Mouse (Mus musculus) liver, embryonic 12.5 days (tissue): Measurements from ENCODE around the gene Dhrs2. TPM values are rescaled to one million over a fixed set of nuclear protein-coding genes. Genes with fewer than 3 reads are reported as not detected.

Source experiments
- ATAC-seq: fragments of 200-750 bp; cut with Nextera tagmentation; 2 replicates; pipeline ENCODE4 v1.8.0; 2017; ENCODE audit warnings: moderate number of reproducible peaks, mild to moderate bottlenecking, moderate library complexity
- H3K27ac ChIP-seq: fragments of 300-500 bp; sonication (generic); 2 replicates; pipeline ENCODE4 v1.5.1; 2016; ENCODE audit warnings: mild to moderate bottlenecking
- H3K27me3 ChIP-seq: fragments of 300-500 bp; sonication (generic); replicated peaks from 2 replicates; pipeline ENCODE4 v1.6.1; 2016; ENCODE audit warnings: mild to moderate bottlenecking, moderate library complexity
- H3K36me3 ChIP-seq: fragments of 300-500 bp; sonication (generic); 2 replicates; pipeline ENCODE4 v1.6.1; 2016; ENCODE audit warnings: mild to moderate bottlenecking, moderate library complexity
- H3K4me1 ChIP-seq: fragments of 300-500 bp; sonication (generic); 2 replicates; pipeline ENCODE4 v1.6.1; 2016
- H3K4me2 ChIP-seq: fragments of 300-500 bp; sonication (generic); 2 replicates; pipeline ENCODE4 v1.6.1; 2016; ENCODE audit warnings: mild to moderate bottlenecking, moderate library complexity
- H3K4me3 ChIP-seq: fragments of 300-500 bp; sonication (generic); 2 replicates; pipeline ENCODE4 v1.5.1; 2016; ENCODE audit warnings: mild to moderate bottlenecking, moderate library complexity
- H3K9ac ChIP-seq: fragments of 300-500 bp; sonication (generic); 2 replicates; pipeline ENCODE4 v1.6.1; 2016; ENCODE audit warnings: mild to moderate bottlenecking, moderate library complexity
- H3K9me3 ChIP-seq: fragments of 300-500 bp; sonication (generic); replicated peaks from 2 replicates; pipeline ENCODE4 v1.6.1; 2016; ENCODE audit warnings: mild to moderate bottlenecking, moderate library complexity
- WGBS: fragments of 180-500 bp; shearing (Covaris S2); methylation state at CpG from one replicate; pipeline ENCODE4 v1.1.7; 2016; ENCODE audit not compliant: insufficient replicate concordance; 5-methylcytosine and 5-hydroxymethylcytosine counted together
- polyA plus RNA-seq: library from polyadenylated mRNA; unstranded; fragments of >200 nt; fragmentation: Nextera tagmentation; extraction: Ambion mirVana; gene quantifications from 2 replicates; pipeline ENCODE4 v1.2.1, GENCODE M21; 2016

The Dhrs2 gene
- polyA plus RNA-seq, 1 experiment from 2014 or later: not detected

DNA sequence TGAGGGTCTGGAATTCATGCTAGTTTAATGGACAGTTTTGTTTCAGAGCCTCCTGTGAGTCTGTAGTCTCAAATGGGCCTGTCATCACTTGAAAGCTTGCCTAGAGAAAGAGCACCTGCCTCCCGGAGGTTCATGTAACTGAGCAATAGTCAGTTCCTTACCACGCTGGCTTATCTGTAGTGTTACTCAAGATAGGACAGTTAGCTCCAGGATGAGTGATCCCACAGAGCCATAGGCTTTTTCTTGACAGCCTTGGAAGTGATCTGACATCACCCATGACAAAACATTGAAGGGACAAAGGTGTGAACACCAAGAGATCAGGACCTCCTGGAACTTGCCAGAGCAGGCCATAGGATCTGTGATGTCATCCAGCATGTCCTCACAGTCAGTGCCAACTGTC lies 23.6 kb upstream of the Dhrs2 start:
- H3K4me1 ChIP-seq: no peaks in the 10 kb centered on the region
- no peak overlapping the region for H3K27ac ChIP-seq
- no peak for ATAC-seq
- no peak overlapping the region for H3K9ac ChIP-seq
- H3K36me3 ChIP-seq: no peaks in the 10 kb centered on the region
- H3K4me2 ChIP-seq: no peak overlapping the region
- peaks cover 6% of the 10 kb centered on the region for H3K27me3 ChIP-seq
- 62% methylated on average over 2 of the region's 2 CpGs for WGBS
- no peaks in the 10 kb centered on the region for H3K9me3 ChIP-seq
- H3K4me3 ChIP-seq: no peak overlapping the region

DNA sequence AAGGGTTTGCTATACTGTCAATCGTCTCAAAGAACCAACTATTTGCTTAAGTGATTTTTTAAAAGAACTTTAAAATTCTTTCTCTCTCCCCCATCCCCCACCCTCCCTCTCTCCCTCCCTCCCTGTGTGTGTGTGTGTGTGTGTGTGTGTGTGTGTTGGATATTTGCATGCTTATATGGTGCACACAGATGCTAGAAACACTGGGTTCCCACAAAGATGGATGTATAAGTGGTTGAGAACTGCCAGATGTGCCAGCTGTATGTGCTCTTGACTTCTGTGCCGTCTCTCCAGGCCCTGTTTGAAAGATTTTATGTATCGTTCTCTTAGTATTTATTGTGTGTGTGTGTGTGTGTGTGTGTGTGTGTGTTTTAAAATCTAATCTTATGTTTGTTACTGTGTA lies 17.3 kb upstream of the Dhrs2 start:
- Histone ChIP-seq H3K36me3 (no peaks in the 10 kb centered on the region), H3K27ac (no peak overlapping the region), H3K4me3 (no peak overlapping the region), H3K9me3 (no peaks in the 10 kb centered on the region), H3K4me2 (no peak overlapping the region), H3K9ac (no peak overlapping the region), H3K27me3 (0 out of 2 replicates have a peak, but pooled peaks cover 7% of the 10 kb centered on the region), H3K4me1 (no peaks in the 10 kb centered on the region)
- 67% methylated on average over 3 of the region's 3 CpGs for WGBS
- no peak for ATAC-seq

DNA sequence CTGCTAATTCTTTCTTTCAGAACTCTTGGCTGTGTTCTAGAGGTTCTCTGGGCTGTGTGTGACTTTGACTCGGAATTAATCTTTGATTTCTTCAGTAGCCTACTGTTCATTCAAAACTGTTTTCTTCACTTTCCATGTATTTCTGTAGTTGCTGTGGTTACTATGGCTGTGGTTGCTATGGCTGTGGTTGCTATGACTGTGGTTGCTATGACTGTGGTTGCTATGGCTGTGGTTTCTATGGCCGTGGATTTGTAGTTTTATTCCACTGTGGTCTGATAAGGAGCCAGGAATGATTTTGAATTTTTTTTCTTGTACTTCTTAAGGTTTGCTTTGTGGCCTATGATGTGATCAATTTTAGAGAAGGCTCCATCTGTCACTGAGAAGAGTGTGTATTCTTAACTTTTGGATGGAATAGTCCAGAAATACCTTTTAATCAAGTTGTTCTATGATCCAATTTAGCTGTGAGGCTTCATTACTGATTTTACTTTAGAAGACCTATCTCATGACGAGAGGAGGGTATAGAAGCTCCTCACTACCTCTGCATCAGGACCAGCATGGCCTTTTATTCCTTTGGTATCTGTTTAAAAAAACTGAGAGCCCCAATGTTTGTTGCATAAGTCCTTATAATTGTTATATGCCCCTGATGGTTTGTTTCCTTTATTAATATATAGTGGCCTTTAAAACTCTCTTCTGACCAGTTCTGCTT lies 16.6 kb upstream of the Dhrs2 start:
- 33% methylated on average over 3 of the region's 3 CpGs for WGBS

DNA sequence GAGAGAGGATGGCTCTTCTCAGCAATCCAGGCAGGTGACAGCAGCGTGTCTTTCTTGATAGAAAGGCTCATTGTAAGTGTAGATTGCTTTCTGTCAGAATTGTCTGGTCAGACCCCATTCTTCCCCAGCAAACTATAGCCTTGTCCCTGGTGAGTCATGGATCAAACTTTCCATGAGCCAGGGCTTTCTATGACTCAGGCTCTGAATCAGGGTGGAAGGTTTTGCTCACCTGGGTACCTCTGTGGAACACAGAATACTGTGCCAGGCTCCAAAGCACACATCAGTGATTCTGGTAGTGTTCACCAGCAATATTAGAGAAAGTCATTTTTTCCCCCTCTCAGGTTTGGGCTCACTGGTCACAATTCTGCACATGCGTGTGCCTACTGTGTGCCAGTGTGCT lies 13.5 kb upstream of the Dhrs2 start:
- no peaks in the 10 kb centered on the region for H3K9me3 ChIP-seq
- no peaks in the 10 kb centered on the region for H3K36me3 ChIP-seq
- 66% methylated on average over 2 of the region's 2 CpGs for WGBS
- H3K27me3 ChIP-seq: peaks cover 7% of the 10 kb centered on the region; the same call in 1 of the 2 replicates
- H3K4me3 ChIP-seq: no peak overlapping the region
- no peak for ATAC-seq
- H3K27ac ChIP-seq: no peak overlapping the region
- H3K9ac ChIP-seq: no peak overlapping the region
- no peaks in the 10 kb centered on the region for H3K4me1 ChIP-seq
- no peak overlapping the region for H3K4me2 ChIP-seq

More for the DNA sequence above, 16.6 kb upstream of the Dhrs2 start:
- 0 out of 2 replicates have a peak, but pooled peaks cover 7% of the 10 kb centered on the region for H3K27me3 ChIP-seq
- ATAC-seq: no peak
- no peaks in the 10 kb centered on the region for H3K4me1 ChIP-seq
- no peak overlapping the region for H3K9ac ChIP-seq
- H3K27ac ChIP-seq: no peak overlapping the region
- H3K9me3 ChIP-seq: no peaks in the 10 kb centered on the region
- H3K4me3 ChIP-seq: no peak overlapping the region
- no peaks in the 10 kb centered on the region for H3K36me3 ChIP-seq
- H3K4me2 ChIP-seq: no peak overlapping the region

DNA sequence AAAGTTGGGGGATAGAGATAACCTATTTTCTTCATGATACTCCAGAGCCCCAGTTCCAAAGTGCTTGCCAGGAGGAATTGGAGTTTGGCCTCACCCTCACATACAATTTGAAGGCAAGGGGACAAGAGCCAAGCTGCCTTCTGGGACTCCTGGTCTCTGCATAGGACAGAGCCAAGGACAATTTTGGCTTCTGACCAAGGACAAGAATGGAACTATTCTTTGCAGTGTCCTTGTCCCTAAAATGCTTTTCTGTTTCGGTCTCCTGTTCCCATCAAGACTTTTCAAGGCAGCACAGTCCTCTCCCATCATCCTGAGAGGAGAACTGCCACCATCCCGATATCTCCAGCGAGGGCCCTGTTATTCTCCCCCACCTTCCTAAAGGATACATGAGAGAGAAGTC lies 8.2 kb upstream of the Dhrs2 start:
- no peaks in the 10 kb centered on the region for H3K9me3 ChIP-seq
- 83% methylated on average over 3 of the region's 3 CpGs for WGBS
- H3K27ac ChIP-seq: no peak overlapping the region
- no peak overlapping the region for H3K4me3 ChIP-seq
- H3K27me3 ChIP-seq: peaks cover under 1% of the 10 kb centered on the region; the same call in 1 of the 2 replicates
- no peaks in the 10 kb centered on the region for H3K4me1 ChIP-seq
- H3K9ac ChIP-seq: no peak overlapping the region
- no peak for ATAC-seq
- H3K36me3 ChIP-seq: no peaks in the 10 kb centered on the region
- no peak overlapping the region for H3K4me2 ChIP-seq

DNA sequence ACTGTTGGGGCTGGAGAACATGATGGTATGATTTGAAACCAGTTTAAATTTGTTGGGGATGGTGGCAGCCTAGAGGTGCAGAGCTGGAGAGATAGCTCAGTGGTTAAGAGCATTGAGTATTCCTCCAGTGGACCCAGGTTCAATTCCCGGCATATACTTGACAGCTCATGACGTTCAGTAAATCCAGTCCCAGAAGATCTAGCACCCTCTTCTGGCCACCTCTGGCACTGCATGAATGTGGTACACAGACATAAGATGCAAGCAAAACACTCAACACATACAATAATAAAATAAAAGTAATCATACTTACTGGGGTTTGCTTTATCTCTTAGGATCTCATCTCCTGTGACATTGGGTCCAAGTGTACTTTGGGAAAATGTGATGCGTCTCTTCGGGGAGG lies 7.3 kb upstream of the Dhrs2 start:
- Histone ChIP-seq H3K9me3 (no peaks in the 10 kb centered on the region), H3K27me3 (no peaks in the 10 kb centered on the region; the same call in 1 of the 2 replicates), H3K27ac (no peak overlapping the region), H3K36me3 (no peaks in the 10 kb centered on the region), H3K4me1 (no peaks in the 10 kb centered on the region), H3K4me2 (no peak overlapping the region), H3K4me3 (no peak overlapping the region), H3K9ac (no peak overlapping the region)
- 39% methylated on average over 4 of the region's 4 CpGs for WGBS
- ATAC-seq: no peak

DNA sequence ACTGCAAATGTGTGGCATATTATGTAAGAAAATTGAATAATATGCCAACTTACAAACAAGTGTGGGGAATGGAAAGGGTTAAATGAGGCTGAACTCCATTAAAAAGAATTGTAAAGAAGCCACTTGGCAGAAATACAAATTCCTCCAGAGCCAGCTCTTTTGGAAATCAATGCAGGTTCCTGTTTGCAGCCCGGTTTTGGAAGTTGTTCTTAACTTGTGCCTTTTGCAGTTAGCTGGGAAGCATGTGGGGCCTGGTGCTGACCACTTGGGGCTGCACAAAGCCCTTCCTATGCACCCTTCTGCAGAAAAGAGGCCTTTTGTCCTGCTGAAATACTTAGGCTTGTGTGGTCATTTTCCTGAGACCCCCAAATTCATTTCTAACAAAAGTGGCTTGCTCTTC lies 1.4 kb downstream of the Dhrs2 start:
- Histone ChIP-seq H3K27me3 (no peaks in the 10 kb centered on the region; the same call in 1 of the 2 replicates), H3K9ac (no peak overlapping the region), H3K4me2 (no peak overlapping the region), H3K4me3 (no peak overlapping the region), H3K27ac (no peak overlapping the region), H3K4me1 (no peaks in the 10 kb centered on the region), H3K9me3 (no peaks in the 10 kb centered on the region), H3K36me3 (no peaks in the 10 kb centered on the region)
- WGBS: 25% methylated on average over 1 of the region's 1 CpGs
- ATAC-seq: no peak

DNA sequence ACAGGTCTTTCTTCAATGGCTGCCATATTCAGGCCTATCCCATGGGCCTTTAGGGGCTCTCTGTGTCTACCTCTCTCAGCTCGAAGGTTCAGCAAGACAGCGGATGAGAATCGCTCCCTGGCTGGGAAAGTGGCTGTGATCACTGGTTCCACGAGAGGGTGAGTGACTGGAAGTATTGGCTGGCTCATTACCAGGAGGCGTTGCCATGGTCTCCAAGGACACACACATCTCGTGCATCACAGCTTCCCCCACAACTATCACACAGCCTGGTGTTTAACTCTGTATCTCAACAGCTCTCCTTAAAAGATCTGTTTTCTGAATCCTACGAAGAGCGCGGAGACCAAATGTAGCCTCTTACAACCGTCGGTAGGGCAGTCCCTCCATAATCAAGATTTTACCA lies 12.8 kb downstream of the Dhrs2 start:
- Histone ChIP-seq H3K4me1 (no peaks in the 10 kb centered on the region), H3K27me3 (peaks cover 4% of the 10 kb centered on the region; the same call in 1 of the 2 replicates), H3K9ac (no peak overlapping the region), H3K9me3 (no peaks in the 10 kb centered on the region), H3K27ac (no peak overlapping the region), H3K36me3 (no peaks in the 10 kb centered on the region), H3K4me2 (no peak overlapping the region), H3K4me3 (no peak overlapping the region)
- ATAC-seq: no peak
- WGBS: 77% methylated on average over 11 of the region's 11 CpGs

DNA sequence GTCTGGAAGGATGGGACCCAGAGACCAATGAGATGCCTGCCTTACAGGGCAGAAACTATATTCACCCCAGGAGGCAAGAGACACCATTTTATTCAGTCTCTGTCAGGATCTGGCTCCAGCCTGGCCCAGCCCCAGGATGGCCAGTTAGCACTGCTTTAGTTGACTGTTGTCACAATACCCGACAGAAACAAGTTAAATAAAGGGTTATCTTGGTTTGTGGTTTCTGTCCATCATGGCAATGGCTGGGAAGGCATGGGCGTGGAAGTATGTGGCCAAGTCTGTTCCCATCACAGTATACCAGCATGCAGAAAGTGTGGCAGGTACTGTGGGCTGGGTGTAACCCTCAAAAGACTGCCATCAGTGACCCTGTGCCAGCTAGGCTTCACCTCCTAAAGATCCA lies 14.9 kb downstream of the Dhrs2 start:
- 15% methylated on average over 2 of the region's 2 CpGs for WGBS

DNA sequence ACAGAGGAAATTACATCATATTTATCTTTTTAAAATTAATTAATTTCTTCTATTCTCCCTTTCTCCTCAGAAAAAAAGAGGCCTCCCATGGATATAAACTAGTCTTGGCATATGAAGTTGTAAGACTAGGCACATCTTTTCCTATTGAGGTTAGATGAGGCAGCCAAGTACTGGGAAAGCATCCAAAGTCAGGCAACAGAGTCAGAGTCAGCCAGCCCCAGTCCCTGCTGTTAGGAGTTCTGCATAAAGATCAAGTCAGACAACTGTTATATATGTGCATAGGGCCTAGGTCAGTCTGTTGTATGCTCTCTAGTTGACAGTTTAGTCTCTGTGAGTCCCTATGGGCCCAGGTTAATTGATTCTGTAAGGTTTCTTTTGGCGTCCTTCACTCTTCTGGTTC lies 20.9 kb downstream of the Dhrs2 start:
- H3K9ac ChIP-seq: no peak overlapping the region
- ATAC-seq: no peak

More for the DNA sequence above, 14.9 kb downstream of the Dhrs2 start:
- no peak overlapping the region for H3K4me3 ChIP-seq
- no peak for ATAC-seq
- no peaks in the 10 kb centered on the region for H3K36me3 ChIP-seq
- H3K9me3 ChIP-seq: no peaks in the 10 kb centered on the region
- H3K4me2 ChIP-seq: no peak overlapping the region
- no peak overlapping the region for H3K27ac ChIP-seq
- peaks cover 4% of the 10 kb centered on the region; the same call in 1 of the 2 replicates for H3K27me3 ChIP-seq
- H3K4me1 ChIP-seq: no peaks in the 10 kb centered on the region
- no peak overlapping the region for H3K9ac ChIP-seq

DNA sequence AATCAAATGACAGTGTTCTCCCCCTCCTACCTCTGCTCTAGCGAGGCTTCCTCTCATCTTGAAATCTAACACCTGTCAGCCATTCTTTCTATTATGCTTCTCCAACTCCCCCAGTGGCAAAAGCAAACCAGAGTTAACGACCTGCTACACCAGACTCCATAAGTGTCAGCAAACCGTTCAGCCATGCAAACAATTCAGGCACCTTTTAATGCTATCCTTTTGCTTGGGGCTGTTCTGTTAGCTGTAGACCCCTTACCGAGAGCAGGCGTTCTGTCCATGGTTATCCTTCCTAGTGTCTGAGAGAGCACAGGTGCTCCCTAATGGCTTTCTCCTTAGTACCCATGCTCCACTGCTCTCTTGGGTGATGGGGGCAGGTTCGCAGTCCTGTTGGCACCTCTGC lies 25.4 kb downstream of the Dhrs2 start:
- Histone ChIP-seq H3K27ac (no peak overlapping the region), H3K9ac (no peak overlapping the region), H3K9me3 (no peaks in the 10 kb centered on the region), H3K4me2 (no peak overlapping the region), H3K4me3 (no peak overlapping the region), H3K27me3 (no peaks in the 10 kb centered on the region), H3K4me1 (no peaks in the 10 kb centered on the region), H3K36me3 (no peaks in the 10 kb centered on the region)
- no peak for ATAC-seq
- 51% methylated on average over 6 of the region's 6 CpGs for WGBS

More for the DNA sequence above, 20.9 kb downstream of the Dhrs2 start:
- no peaks in the 10 kb centered on the region for H3K9me3 ChIP-seq
- no peak overlapping the region for H3K4me2 ChIP-seq
- H3K36me3 ChIP-seq: no peaks in the 10 kb centered on the region
- H3K27me3 ChIP-seq: no peaks in the 10 kb centered on the region
- no peaks in the 10 kb centered on the region for H3K4me1 ChIP-seq
- H3K4me3 ChIP-seq: no peak overlapping the region
- 65% methylated on average over 1 of the region's 1 CpGs for WGBS
- H3K27ac ChIP-seq: no peak overlapping the region

DNA sequence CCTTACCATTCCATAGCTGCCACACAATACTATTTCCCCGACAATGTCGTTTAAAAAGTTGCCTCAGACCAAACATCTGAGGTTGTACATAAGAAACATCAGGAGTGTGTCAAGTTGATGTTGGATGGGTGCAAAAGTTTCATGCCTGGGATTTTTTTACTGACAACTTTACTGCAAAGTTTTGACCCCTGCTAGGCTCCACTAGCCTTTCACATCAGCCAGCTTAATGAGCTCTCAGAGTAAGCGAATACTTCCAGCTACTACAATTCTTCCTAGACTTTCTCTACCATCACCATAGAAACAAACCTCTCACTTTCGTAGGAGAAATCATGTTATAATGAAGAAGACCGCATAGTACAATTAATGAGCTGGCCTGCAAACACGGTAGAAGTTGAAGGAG lies 26.5 kb downstream of the Dhrs2 start:
- H3K9ac ChIP-seq: no peak overlapping the region
- H3K27me3 ChIP-seq: no peaks in the 10 kb centered on the region
- ATAC-seq: no peak
- 65% methylated on average over 6 of the region's 6 CpGs for WGBS
- no peak overlapping the region for H3K4me3 ChIP-seq
- no peaks in the 10 kb centered on the region for H3K9me3 ChIP-seq
- H3K36me3 ChIP-seq: no peaks in the 10 kb centered on the region
- no peaks in the 10 kb centered on the region for H3K4me1 ChIP-seq
- no peak overlapping the region for H3K27ac ChIP-seq
- H3K4me2 ChIP-seq: no peak overlapping the region

DNA sequence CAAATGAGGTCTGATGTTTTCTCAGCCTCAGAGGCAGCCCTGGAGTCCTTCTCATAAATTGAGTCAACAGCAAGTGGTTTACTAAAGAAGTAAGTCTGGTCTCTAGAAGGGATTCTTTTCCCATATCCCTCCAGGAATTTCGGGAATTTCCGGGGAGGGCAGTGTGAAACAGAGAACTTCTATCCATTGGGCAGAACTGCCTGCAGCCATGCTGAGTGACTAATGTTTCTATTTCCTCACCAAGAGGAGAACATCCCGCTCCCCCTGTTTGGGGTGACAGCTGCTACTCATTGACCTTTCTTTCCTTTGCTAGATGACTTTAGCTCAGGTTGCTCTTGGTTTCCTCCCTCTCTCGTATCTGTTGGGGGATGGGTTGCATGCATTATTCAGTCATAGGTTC lies 31.8 kb downstream of the Dhrs2 start:
- Histone ChIP-seq H3K9ac (no peak overlapping the region), H3K36me3 (no peaks in the 10 kb centered on the region), H3K4me1 (0 out of 2 replicates have a peak, but pooled peaks cover 2% of the 10 kb centered on the region), H3K4me2 (no peak overlapping the region), H3K27ac (no peak overlapping the region), H3K4me3 (no peak overlapping the region), H3K27me3 (no peaks in the 10 kb centered on the region), H3K9me3 (no peaks in the 10 kb centered on the region)
- no peak for ATAC-seq
- 45% methylated on average over 4 of the region's 4 CpGs for WGBS
